Mouse (Mus musculus) induced T-regulatory cell, adult 2 months (primary cell): ENCODE data around the gene Lhx2.

Experiments
- DNase-seq: peaks from one replicate; pipeline ENCODE4 v3.0.0-alpha.2; 2012; ENCODE audit warnings: low read depth

Gene Lhx2

DNA sequence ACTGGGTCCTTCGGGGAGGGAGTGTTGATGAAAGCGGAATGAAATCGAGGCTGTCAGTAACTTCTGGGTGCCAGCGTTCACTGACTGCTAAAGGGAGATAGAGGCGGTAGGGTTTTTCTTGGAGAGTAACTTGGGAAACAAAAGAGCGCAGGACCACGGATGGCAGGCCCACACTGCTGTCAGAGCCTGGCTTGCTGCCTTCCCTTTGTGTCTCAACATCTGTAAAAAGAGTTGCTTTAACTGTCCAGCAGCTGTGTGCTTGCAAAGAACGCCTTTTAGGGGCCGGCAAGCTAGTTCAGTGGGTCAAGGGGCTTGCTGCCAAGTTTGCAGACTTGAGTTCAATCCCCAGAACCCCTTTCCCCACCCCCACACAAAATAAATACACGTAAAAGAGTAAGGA is 20.1 kb downstream of the Lhx2 start:
- no peak for DNase-seq

DNA sequence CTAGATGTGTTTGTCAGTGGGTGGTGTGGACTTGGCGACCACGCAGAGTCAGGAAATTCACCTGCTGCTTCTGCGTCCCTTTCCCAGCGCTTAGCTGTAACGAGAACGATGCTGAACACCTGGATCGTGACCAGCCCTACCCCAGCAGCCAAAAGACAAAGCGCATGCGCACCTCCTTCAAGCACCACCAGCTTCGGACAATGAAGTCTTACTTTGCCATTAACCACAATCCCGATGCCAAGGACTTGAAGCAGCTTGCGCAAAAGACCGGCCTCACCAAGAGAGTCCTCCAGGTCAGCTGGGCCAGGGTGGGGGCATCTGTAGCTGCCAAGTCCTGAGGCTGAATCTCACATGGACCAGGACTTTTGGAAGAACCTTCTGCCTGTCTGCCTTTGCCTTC is 20.7 kb downstream of the Lhx2 start:
- DNase-seq: no peak

DNA sequence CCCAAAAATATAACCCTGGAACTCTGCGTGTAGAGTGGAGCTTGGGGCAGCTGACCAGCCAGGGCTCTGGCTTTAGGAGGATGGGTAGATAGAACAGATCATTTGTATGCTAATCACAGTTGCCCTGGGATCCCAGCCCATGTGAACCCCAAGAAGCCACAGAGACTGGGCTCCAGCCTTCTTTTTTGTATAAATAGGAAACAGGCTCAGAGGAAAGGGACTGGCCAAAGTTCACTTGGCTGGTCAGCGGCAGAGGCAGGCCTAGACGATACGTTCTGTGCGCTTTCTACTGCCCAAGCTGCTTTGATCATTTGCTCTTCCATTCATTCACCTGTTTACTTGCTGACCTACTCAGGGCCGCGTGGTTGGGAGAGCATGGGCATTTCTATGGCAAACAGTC is 27.1 kb downstream of the Lhx2 start:
- DNase-seq: no peak

DNA sequence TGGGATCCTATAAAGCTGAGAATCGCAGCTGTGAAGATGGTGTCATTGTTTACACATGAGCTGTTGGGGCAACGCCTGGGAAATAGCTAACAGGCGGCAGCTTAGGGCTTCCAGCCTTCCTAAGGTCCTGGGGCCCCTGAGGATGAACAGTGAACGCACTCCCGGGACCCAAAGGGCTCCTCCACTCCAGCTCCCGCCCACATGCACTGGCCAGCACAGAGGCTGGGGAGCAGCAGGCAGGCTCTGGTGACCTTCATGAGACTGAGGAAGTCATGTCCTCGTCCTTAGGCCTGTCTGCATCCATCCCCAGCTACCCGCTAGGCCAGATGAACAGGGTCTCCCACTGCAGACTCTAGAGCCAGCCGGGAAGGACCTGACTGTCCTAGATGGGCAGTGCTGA is 27.9 kb downstream of the Lhx2 start:
- DNase-seq: no peak

DNA sequence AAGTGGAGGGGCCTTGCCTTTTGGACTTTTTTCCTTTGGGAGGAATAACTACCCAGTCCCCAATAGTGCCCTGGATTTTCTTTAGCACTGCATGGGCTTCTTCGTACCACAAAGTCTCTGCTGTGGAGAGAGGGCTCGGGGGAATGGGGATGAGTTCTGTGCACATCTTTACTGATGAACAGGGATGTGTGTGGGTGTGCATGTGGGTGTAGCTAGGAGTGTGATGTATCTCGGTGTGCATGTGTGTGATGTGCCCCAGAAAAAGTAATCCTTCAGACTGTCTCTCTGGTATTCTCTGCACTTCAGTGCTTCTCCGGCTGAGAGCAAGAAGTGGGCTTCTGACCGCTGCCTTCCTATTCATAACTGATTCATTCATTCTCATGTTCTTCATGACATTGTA is 28.8 kb downstream of the Lhx2 start:
- DNase-seq: no peak

DNA sequence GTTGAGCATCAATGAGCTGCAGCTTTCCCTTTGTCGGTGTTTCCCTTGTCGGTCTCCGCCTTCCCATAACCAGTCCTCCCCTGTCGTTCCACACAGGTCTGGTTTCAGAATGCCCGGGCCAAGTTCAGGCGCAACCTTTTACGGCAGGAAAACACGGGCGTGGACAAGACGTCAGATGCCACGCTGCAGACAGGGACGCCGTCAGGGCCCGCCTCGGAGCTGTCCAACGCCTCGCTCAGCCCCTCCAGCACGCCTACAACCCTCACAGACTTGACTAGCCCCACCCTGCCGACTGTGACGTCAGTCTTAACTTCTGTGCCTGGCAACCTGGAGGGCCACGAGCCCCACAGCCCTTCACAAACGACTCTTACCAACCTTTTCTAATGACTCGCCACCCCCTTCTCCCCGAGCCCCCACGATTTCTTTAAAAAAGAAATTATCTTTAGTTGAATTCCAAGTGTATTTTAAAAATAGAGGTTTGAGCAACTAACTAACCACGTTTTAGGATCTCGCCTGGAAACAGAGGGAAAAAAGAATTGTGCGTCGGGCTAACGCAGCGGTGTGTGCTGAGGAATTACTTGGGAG is 29.8 kb downstream of the Lhx2 start:
- DNase-seq: peak; percentile 59

DNA sequence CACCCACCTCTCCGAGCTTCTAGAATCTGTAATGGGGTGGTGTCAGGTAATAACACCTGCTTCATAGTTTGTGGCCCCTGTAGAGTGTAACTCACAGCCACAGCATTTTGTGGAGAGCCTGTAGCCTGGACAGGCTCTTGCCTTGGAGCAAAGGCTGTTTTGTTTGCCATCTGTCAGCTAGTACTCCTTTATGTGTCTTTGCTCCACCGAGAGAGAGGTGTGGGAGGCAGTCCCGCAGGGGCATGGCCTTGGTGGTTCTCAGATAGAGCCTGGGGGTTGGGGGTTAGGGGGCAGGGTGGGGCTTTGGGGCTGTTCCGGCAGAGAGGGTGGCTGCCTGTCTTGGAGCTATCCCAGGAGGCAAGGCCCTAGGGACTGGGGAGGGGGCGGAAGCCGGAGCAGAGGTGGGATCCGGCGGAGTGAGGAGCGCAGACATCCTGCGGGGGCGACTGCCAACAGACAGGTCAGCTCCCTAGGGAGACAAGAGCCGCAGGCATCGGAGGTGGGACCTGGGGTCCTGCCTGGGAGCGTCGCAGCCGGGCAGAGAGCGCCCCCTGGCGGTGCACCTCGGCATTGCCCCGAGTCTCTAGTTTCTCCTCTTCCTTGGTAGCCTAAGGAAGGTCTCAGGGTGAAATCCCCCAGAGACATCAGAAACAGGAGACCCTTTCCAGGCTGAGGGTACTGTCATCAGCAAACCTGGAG is 36.7 kb downstream of the Lhx2 start:
- DNase-seq: peak; percentile 52

DNA sequence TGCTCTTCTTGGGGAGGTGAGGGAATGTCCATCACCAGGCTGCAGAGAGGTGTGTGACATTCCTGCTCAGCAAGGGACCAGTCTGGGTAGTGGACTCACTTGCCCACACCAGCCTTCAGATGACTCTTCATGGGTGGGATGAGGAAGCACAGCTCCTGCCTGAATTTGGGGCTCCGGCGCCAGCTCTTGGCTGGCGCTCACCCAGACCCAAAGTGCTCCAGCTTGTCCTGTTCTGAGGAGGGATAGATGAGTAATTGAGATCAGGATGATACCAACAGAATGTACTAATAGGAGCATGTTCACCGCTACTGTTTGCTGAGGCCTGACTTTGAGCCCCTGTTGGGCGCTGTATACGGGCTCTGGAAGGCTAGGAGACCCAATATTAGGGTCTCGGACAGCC is 38.2 kb downstream of the Lhx2 start:
- no peak for DNase-seq

DNA sequence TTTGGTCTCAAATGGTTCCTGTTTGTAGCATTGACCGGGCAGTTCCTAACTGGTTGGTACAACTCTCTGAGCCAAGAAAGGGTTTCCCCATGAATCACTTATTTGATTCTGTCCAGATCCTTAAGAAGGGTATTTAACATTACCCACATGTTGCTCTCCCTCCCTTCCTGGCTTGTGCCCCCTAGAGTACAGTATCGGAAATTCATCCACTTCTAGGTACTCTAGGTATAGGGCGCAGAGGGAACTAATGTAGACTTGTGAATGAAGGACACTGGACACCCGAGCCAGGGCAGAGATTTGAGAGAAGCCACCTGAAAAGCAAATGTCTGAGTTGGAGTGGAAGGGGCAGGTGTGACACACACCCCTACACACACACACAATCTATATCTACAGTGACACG is 39.3 kb downstream of the Lhx2 start:
- DNase-seq: peak; percentile 59

DNA sequence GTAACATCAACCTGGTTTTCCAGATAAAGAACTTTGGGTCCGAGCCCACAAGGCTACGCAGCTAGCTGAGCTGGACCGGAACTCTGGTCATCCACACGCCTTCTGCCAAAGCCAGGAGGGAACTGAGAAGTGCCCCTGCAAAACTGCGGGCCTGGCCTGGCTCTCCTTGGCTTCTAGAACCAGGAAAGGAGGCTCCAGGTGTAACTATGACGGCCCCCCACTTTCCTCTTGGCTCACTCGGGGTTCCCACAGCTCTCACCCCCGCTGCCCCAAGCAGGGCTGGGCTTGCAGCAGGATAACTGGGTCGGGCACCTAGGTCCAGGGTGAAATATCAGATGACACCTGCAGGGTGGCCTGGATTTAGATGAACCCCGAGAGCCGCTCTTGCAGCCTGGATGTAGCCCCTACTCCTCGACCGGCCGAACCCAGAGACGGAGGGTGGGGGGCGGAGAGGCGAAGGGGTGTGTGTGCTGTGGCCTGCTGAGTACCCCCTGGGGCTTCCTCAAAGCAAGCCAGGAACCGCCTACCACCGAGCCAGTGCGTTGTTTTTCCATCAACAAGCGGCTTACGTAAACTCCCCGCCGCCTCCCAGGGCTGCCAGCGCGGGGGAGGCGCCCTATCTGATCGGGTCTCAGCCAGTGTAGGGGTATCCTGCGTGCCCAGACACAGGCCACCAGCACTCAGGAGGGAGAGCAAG is 39.9 kb downstream of the Lhx2 start:
- DNase-seq: peak; percentile 19

DNA sequence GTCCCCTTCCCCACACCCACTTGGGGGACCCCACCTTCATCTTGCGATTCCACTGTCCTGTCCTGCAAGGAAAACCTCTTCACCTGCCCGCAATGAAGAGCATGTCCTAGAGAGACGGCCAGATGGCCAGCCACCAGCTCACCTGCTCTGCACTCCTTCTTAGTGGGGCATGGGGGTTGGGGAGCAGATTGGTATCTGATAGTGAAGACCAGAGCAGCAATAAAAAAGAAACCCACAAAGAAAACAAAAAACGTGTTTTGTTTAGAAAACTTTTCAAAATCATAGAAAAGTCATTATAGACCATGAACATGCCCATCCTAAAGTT is 40.4 kb downstream of the Lhx2 start:
- DNase-seq: no peak

DNA sequence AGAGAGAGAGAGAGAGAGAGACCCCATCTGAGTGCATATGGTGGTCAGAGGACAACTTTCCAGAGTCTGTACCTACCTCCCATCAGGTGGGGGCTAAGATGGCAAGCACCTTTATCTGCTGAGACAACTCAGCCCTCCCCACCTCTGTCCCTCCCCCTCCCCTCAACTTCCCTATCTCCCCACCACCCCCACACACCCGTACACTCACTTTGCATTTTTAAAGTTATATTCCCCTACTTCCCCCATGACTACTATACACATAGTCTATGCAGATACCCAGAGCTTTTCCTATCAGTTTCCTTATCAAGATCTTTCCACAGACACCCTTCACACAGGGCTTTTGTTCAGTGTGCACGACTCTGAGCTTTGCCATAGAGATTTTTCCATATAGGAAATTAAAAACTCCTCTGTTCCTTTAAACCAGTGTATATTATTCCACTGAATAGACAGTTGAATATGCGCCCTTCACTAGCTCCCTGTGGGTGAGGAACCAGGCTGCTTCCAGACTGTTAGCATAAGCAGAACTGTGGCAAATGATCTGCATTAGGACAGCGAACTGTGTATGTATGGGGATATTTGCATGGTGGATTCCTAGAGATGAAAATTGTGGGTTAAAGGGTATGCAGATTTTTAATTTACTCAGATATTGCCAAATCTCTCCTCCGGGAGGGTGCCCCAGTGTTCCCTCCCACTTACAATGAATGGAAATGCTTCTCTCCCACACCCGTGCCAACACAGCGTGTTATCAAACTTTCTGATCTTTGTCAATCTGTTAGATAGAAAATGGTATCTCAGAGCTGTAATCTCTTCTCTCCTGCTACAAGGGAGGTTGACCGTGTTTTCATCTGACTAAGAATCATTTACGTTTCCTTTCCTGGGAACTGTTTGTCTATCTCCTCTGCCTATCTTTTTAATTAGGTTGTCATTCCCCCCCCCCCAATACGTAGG is 41.3 kb downstream of the Lhx2 start:
- DNase-seq: no peak

DNA sequence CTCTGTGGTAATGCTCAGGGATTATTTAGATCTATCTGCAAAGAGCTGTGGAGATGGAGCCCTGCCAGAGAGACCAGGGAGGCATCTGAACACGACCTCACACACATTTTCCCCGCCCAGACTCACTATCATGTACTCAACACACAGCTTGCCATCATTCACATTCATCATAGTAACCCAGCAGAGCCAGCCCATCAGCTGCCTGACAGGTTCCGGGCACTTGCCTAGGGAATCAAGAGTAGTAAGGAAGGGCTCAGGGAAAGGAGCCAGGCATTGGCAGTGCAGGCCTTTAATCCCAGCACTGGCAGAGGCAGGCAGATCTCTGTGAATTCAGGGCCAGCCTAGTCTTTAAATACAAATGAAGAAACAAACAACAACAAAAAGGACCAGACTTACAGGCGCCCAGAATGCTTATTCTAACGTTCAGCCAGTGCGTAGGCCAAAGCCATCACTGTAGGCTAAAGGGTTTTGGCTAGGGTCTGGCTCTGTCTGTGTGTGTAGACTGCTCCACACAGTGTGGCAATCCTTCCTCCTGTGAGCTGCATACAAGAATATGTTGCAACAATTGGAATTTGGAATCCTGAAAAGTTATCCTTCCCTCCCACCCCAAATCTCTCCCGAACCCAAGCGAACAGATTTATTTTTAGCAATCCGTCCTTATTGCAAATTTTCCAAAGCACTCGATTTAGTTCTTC is 48.6 kb downstream of the Lhx2 start:
- DNase-seq: no peak

DNA sequence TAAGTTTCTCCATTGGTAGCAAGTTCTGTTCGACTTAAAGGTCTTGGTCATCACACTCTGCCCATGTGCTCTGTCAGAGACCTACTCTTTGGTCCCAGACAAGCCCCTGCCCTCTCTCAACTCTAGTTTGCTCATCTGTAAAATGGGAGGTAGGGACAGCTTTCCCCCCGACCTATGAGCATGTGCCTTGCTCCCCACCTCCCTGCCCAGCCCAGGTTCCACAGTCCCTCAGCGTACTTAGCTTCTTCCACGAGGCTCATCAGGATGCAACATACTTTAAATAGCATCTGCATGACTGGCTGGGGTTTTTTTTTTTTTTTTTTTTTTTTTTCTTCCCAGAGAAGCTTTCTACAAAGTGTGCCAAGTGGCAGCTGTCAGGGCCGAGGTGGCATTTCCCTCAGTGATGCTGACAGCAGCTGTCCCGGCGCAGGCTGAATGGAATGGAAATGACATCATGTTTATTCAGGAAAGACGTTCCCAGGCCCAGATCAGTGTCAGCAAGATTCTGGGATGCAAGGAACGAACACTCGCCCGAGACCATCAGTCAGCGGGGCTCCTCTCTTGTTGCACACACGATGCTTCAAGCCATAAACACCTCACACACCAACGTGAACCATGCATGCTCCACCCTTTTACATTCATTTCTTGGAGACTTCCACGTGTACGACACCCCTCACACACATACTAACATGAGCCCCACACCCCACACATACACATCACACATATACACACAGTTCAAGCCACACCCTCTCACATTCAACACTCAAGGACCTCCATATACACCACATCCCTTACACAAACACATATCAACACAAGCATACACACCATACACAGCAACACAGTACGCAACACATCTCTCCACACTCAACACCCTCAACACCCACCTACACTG is 56.1 kb downstream of the Lhx2 start:
- no peak for DNase-seq

DNA sequence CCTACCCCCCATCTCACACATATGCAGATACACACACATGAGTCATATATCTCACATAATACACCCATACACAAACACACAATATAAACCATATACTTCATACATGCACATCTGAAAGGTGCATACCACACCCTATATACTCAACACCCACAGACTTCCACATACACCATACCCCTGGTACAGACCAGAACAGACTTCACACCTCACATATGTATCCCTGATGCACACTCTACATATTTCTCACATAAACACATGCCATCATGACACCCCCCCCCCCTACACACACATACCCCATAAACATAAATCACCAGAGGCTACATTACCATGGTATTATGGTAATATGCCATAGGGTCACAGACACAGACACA is 56.8 kb downstream of the Lhx2 start:
- no peak for DNase-seq

DNA sequence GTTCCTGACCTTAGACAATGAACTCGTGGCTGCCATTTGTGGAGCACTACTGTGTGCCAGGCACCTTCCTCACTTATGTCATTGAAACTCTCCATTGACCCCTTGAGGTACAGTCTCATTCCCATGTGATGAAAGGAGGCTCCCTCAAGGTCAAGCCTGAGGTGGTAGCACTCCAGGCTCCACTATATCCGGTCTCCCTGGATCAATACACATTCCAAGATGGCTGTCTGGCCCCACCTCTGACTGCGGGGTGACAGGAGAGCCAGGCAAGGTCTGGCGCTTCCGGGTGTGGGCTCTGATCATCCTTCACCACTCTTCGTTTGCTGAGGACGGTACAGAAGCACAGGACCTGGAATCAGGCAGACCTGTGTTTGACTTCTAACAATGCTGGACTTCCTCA is 58.2 kb downstream of the Lhx2 start:
- no peak for DNase-seq

DNA sequence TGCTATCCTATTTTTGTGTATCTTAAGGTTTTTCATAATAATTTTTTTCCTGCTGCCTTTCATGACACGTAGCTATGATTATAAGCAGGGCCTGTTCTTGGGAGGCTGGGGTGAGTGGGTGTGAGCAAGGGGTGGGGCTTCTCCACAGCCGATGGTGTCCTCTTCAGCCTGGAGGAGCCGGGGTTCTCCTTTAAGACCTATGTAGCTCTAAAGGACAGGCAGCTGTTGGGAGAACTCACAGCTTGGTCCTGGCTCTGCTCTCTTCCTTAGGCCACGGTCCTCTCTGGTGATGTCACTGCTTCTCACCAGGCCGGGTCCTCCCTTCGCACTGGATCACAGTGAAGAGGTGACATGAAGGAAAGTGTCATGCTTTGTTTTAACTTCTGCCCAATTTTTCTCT is 58.8 kb downstream of the Lhx2 start:
- no peak for DNase-seq

DNA sequence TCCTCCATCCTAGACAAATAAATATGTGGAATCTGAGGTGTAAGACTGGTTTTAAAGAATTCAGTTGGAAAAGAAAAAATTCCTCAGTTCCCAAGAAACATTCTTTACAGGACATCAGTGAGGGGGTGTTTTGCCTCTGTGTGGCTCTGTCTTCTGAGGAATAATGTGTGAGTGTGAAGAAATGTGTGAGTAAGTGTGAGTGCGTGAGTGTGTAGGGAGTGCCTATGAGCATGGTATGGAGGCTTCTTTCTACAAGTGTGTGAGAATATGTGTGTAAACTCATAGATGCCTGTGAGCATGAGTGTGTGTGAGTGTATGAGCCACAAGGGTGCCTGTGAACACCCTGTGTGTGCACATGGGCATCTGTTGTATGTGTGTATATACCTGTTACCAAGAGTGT is 63.5 kb downstream of the Lhx2 start:
- no peak for DNase-seq

DNA sequence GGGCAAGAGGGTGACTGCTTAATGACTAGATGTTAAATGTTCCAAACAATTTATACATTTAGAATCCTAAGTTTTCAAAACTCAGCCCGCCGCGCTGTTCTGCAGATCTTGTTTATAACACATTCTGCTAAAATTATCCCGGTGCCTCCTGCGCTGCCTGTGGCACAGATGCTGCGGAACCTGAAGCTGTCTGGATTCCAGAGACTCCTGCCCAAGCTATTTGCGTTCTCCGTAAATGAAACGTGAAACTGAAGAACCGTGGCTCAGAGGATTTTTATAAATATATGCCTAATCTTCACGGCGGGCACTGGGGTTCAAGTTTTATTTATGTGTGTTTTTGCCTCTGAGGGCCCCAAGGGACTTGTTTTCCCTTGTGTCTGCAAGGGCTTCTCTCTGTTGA is 64.2 kb downstream of the Lhx2 start:
- no peak for DNase-seq

DNA sequence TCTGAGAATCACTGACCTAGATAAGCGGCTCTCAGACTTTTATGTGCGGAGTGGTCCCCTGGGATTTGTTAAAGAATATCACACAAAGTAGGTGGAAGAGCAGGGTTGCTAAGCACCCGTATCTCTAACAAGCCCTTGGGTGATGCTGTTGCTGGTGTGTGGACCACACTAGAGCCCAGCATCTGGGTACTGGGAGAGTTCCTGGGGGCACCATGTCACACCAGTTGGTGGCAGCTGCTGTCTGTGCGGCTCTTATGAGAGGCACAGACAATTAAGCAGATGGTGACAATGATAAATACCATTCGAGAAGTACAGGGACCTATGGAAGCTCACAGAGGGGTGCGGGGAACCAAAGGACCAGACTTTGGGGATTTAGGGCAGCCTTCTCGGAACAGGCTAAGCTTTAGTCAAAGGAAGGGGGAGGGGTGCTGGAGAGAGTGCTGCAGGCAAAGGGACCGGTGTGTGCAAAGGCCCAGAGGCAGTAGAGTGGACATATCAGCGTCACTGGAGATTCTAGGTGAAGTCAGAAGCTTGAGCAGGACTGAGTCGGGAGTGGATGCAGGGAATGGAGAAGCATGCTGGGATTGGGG is 65.0 kb downstream of the Lhx2 start:
- DNase-seq: no peak

DNA sequence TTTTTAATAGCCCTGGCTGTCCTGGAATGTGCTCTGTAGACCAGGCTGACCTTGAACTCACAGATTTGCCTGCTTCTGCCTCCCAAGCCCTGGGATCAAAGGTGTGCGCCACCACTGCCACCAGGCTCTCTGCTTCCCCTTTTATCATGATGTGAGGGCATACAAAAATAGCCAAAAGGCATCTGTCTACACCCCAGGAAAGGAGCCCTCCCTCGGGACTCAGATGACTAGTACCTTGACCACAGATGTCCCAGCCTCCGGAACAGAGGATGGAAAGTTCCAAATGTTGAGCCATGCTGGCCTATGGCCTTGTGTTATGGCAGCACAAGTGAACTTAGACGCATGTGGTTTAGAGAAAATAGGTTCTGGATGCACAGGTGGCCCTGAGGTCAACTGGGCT is 66.3 kb downstream of the Lhx2 start:
- DNase-seq: no peak
